Mouse (Mus musculus) kidney, postnatal 10 days (tissue): ENCODE data around the gene Bivm.

Experiments
- DNase-seq: peaks from one replicate; pipeline ENCODE4 v3.0.0; 2021; ENCODE audit warnings: mixed read lengths

Gene Bivm

DNA sequence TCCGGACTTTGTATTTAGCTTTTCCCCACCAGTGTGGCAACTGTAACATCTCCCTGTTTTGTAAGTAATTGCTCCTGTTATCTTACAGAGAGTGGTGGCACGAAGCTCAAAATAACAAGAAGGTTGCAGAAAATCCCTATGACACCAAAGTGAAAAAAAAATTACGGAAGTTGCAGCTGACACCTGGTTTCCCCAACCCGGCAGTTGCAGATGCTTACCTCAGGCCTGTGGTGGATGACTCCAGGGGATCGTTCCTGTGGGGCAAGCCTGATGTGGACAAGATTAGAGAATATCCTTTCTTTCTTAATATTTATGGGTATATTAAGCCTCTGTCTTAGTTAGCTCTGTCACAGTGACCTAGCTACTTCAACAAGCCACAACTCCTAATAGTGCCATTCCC is 59.3 kb downstream of the Bivm start:
- no peak for DNase-seq

DNA sequence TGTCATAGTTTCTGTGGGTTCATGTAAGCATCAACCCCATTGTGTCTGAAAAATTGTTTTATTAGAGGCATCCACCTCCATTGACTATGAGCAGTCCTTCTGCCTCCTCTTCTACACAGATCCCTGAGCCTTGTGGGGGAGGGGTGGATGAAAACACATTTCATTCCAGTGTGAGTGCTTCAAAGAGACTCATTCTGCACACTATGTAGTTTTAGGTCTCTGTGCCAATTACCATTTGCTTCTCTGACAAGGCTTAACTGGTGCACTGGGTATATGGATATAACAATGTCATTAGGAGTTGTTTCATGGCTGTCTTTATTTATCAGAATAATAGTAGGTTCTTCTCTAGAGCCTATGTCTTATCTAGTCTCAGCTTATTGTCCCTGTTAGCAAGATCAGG is 67.6 kb downstream of the Bivm start:
- no peak for DNase-seq
